Mouse (Mus musculus): Measurements from ENCODE around the gene Mastl. TPM values are rescaled to one million over a fixed set of nuclear protein-coding genes. Genes with fewer than 3 reads are reported as not detected.

The Mastl gene
- 10.1 and 10.6 TPM in 2 replicates for polyA plus RNA-seq (2014; fragmentation: Nextera tagmentation; extraction: Ambion mirVana)

- under 1% methylated on average over 61 of the region's 61 CpGs for WGBS
- Histone ChIP-seq H3K4me1 (replicated peaks; ENCODE audit: control insufficient read depth, insufficient read depth, low read length) (peaks cover 19% of the 10 kb centered on the region), H3K36me3 (ENCODE audit: control insufficient read depth, insufficient read depth, low read length) (peaks cover 4% of the 10 kb centered on the region), H3K27me3 (replicated peaks; ENCODE audit: control insufficient read depth, insufficient read depth, low read length) (no peaks in the 10 kb centered on the region), H3K27ac (ENCODE audit: low read depth, low read length) (peak within 1 kb of the TSS; percentile 100), H3K4me2 (peak within 1 kb of the TSS; percentile 82), H3K4me3 (ENCODE audit: low read depth, low read length) (peak within 1 kb of the TSS; percentile 78), H3K9ac (ENCODE audit: low read depth, low read length) (peak within 1 kb of the TSS; percentile 87), H3K9me3 (ENCODE audit: control insufficient read depth, low read length) (no peaks in the 10 kb centered on the region)
- DNase-seq (ENCODE audit: low spot score) = peak; percentile 94
- peak; percentile 98 for ATAC-seq (replicated peaks; ENCODE audit: low FRiP score)
Measured at GRCm38 (mm10) chr2:23155777-23156607, at the start of gene Mastl, which contains the start of gene Yme1l1. Mastl (minus strand) TSS chr2:23156024. Yme1l1 (plus strand) TSS chr2:23156369.

DNA sequence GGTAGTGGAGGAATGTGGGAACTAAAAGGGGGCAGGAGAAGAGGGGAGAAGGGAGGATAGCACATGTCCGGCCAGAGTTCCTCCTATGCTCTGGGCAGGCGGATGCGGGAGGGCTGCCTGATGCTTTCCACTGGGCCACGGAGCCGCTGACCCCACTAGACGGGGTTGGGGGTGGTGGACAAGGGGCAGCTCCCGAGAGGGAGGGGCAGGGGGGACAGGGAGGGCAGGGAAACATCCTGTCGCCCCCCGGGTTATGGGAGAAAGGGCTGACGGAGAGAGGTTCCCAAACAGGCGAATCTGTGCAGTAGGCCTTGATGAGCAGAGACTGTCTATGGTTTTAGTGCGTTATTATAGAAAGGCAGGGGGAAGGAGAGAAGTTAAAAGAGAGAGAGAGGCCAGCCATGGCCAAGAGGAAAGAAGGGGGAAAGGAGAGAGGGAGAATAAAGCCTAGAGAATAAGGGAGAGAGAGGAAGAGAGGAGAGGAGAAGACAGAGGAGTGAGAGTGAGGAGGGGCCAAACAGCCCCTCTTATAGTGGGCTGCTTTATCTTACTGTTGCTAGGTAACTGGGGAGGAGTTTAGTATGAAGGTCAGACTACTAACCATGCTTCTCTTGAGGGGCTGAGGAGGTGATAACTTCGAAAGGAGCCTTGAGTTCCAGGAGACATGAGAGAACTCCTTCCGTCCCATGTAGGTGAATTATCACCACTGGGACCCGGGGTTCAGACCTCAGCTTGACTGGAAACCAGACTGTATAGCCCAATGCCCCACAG, 47.3 kb upstream of the Mastl start:
- ATAC-seq (replicated peaks; ENCODE audit: low FRiP score) = no peak; the same call in 1 of the 2 replicates
- peaks cover 8% of the 10 kb centered on the region; the same call in 1 of the 2 replicates for H3K36me3 ChIP-seq (ENCODE audit: control insufficient read depth, insufficient read depth, low read length)
- H3K27ac ChIP-seq (ENCODE audit: low read depth, low read length) = no peak overlapping the region
- WGBS = 56% methylated on average over 15 of the region's 15 CpGs
- no peak overlapping the region for H3K4me3 ChIP-seq (ENCODE audit: low read depth, low read length)
- no peak overlapping the region for H3K4me2 ChIP-seq
- no peaks in the 10 kb centered on the region for H3K27me3 ChIP-seq (replicated peaks; ENCODE audit: control insufficient read depth, insufficient read depth, low read length)
- no peaks in the 10 kb centered on the region for H3K4me1 ChIP-seq (replicated peaks; ENCODE audit: control insufficient read depth, insufficient read depth, low read length)
- H3K9me3 ChIP-seq (ENCODE audit: control insufficient read depth, low read length) = no peaks in the 10 kb centered on the region
- DNase-seq (ENCODE audit: low spot score) = no peak
- no peak overlapping the region for H3K9ac ChIP-seq (ENCODE audit: low read depth, low read length)

DNA sequence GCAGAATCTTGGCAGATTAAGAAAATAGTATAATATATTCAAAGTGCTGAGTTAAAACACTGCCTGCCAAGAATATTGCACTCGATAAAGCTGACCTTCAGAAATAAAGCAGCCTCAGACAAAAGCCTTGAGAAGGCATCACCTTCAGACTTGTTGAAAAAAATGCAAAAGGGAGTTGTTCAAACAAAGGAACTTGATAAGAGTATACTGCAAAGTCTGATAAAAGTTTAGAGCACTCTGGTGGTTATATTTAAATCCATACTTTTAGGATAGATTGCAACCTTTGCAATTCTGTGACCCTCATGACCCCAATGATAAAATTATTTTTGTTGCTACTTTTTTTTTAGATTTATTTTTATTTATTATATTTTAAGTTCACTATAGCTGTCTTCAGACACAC, 45.2 kb upstream of the Mastl start:
- H3K27ac ChIP-seq (ENCODE audit: low read depth, low read length) = no peak overlapping the region
- 0 out of 2 replicates have a peak, but pooled peaks have one; percentile 41 for ATAC-seq (replicated peaks; ENCODE audit: low FRiP score)

GRCm38 (mm10) chr2:23194366-23194765, 38.5 kb upstream of the Mastl start:
- H3K4me1 ChIP-seq (replicated peaks; ENCODE audit: control insufficient read depth, insufficient read depth, low read length) = no peaks in the 10 kb centered on the region
- H3K27me3 ChIP-seq (replicated peaks; ENCODE audit: control insufficient read depth, insufficient read depth, low read length) = no peaks in the 10 kb centered on the region
- no peak overlapping the region for H3K4me3 ChIP-seq (ENCODE audit: low read depth, low read length)
- DNase-seq (ENCODE audit: low spot score) (no peak), ATAC-seq (replicated peaks; ENCODE audit: low FRiP score) (no peak)
- H3K9me3 ChIP-seq (ENCODE audit: control insufficient read depth, low read length) = no peaks in the 10 kb centered on the region
- H3K9ac ChIP-seq (ENCODE audit: low read depth, low read length) = no peak overlapping the region
- H3K27ac ChIP-seq (ENCODE audit: low read depth, low read length) = no peak overlapping the region
- no peak overlapping the region for H3K4me2 ChIP-seq
- 85% methylated on average over 1 of the region's 1 CpGs for WGBS
- peaks cover 26% of the 10 kb centered on the region for H3K36me3 ChIP-seq (ENCODE audit: control insufficient read depth, insufficient read depth, low read length)

More for the DNA sequence above, 45.2 kb upstream of the Mastl start:
- Histone ChIP-seq H3K4me3 (ENCODE audit: low read depth, low read length) (no peak overlapping the region), H3K9ac (ENCODE audit: low read depth, low read length) (no peak overlapping the region), H3K9me3 (ENCODE audit: control insufficient read depth, low read length) (no peaks in the 10 kb centered on the region), H3K4me1 (replicated peaks; ENCODE audit: control insufficient read depth, insufficient read depth, low read length) (no peaks in the 10 kb centered on the region), H3K27me3 (replicated peaks; ENCODE audit: control insufficient read depth, insufficient read depth, low read length) (no peaks in the 10 kb centered on the region), H3K4me2 (no peak overlapping the region), H3K36me3 (ENCODE audit: control insufficient read depth, insufficient read depth, low read length) (peaks cover 9% of the 10 kb centered on the region)
- WGBS = 86% methylated on average over 1 of the region's 1 CpGs
- no peak for DNase-seq (ENCODE audit: low spot score)

- Histone ChIP-seq H3K9ac (ENCODE audit: low read depth, low read length) (no peak overlapping the region), H3K27me3 (replicated peaks; ENCODE audit: control insufficient read depth, insufficient read depth, low read length) (no peaks in the 10 kb centered on the region), H3K4me1 (replicated peaks; ENCODE audit: control insufficient read depth, insufficient read depth, low read length) (no peaks in the 10 kb centered on the region), H3K4me2 (no peak overlapping the region), H3K27ac (ENCODE audit: low read depth, low read length) (no peak overlapping the region), H3K9me3 (ENCODE audit: control insufficient read depth, low read length) (no peaks in the 10 kb centered on the region), H3K36me3 (ENCODE audit: control insufficient read depth, insufficient read depth, low read length) (peaks cover 31% of the 10 kb centered on the region; the same call in 1 of the 2 replicates), H3K4me3 (ENCODE audit: low read depth, low read length) (no peak overlapping the region)
- ATAC-seq (replicated peaks; ENCODE audit: low FRiP score) (no peak), DNase-seq (ENCODE audit: low spot score) (no peak)
- WGBS = 85% methylated on average over 3 of the region's 3 CpGs
Measured at GRCm38 (mm10) chr2:23172305-23172704, 16.5 kb upstream of the Mastl start.

DNA sequence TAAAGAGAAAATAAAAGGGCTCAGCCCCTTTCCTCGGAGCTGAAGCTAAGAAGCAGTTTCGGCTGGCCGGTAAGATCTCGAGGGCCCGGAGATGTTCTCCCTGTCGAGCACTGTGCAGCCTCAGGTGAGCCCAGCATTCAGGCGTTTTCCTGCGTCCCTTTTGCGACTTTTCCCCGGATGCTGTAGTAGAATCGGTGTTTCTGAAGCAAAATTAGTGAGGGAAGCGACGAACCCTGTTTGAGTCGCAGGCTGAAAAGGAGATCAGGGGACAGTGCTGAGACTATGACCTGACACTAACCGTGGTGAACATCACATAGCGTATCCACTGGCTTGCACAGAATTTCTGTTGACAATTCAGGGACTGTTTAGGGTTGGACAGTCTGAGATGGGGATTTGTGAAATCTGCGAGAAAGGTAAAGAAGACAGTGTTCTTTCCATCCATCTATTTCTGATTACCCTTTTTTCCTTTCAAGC, 821 bp upstream of the Mastl start:
- WGBS = under 1% methylated on average over 17 of the region's 17 CpGs
- no peaks in the 10 kb centered on the region for H3K9me3 ChIP-seq (ENCODE audit: control insufficient read depth, low read length)
- ATAC-seq (replicated peaks; ENCODE audit: low FRiP score) (peak; percentile 6; the same call in 1 of the 2 replicates), DNase-seq (ENCODE audit: low spot score) (no peak)
- peak overlapping the region; percentile 87 for H3K9ac ChIP-seq (ENCODE audit: low read depth, low read length)
- H3K27ac ChIP-seq (ENCODE audit: low read depth, low read length) = peak overlapping the region; percentile 100
- H3K4me3 ChIP-seq (ENCODE audit: low read depth, low read length) = peak overlapping the region; percentile 78
- peaks cover 19% of the 10 kb centered on the region for H3K4me1 ChIP-seq (replicated peaks; ENCODE audit: control insufficient read depth, insufficient read depth, low read length)
- no peaks in the 10 kb centered on the region for H3K27me3 ChIP-seq (replicated peaks; ENCODE audit: control insufficient read depth, insufficient read depth, low read length)
- H3K36me3 ChIP-seq (ENCODE audit: control insufficient read depth, insufficient read depth, low read length) = peaks cover 6% of the 10 kb centered on the region
- peak overlapping the region; percentile 68 for H3K4me2 ChIP-seq

GRCm38 (mm10) chr2:23155199-23155621, 614 bp downstream of the Mastl start:
- Histone ChIP-seq H3K4me3 (ENCODE audit: low read depth, low read length) (peak overlapping the region; percentile 78), H3K27me3 (replicated peaks; ENCODE audit: control insufficient read depth, insufficient read depth, low read length) (no peaks in the 10 kb centered on the region), H3K4me2 (peak overlapping the region; percentile 82), H3K9ac (ENCODE audit: low read depth, low read length) (peak overlapping the region; percentile 87), H3K36me3 (ENCODE audit: control insufficient read depth, insufficient read depth, low read length) (peaks cover 3% of the 10 kb centered on the region; the same call in 1 of the 2 replicates), H3K9me3 (ENCODE audit: control insufficient read depth, low read length) (no peaks in the 10 kb centered on the region), H3K4me1 (replicated peaks; ENCODE audit: control insufficient read depth, insufficient read depth, low read length) (peaks cover 19% of the 10 kb centered on the region), H3K27ac (ENCODE audit: low read depth, low read length) (peak overlapping the region; percentile 100)
- DNase-seq (ENCODE audit: low spot score) (no peak), ATAC-seq (replicated peaks; ENCODE audit: low FRiP score) (peak; percentile 35)
- 4% methylated on average over 5 of the region's 5 CpGs for WGBS

GRCm38 (mm10) chr2:23119573-23119972, 36.3 kb downstream of the Mastl start:
- no peak overlapping the region for H3K27ac ChIP-seq (ENCODE audit: low read depth, low read length)
- ATAC-seq (replicated peaks; ENCODE audit: low FRiP score) (no peak), DNase-seq (ENCODE audit: low spot score) (no peak)
- H3K9ac ChIP-seq (ENCODE audit: low read depth, low read length) = no peak overlapping the region
- no peaks in the 10 kb centered on the region for H3K4me1 ChIP-seq (replicated peaks; ENCODE audit: control insufficient read depth, insufficient read depth, low read length)
- H3K4me2 ChIP-seq = no peak overlapping the region
- no peaks in the 10 kb centered on the region for H3K27me3 ChIP-seq (replicated peaks; ENCODE audit: control insufficient read depth, insufficient read depth, low read length)
- H3K9me3 ChIP-seq (ENCODE audit: control insufficient read depth, low read length) = no peaks in the 10 kb centered on the region
- no peak overlapping the region for H3K4me3 ChIP-seq (ENCODE audit: low read depth, low read length)
- peaks cover 8% of the 10 kb centered on the region; the same call in 1 of the 2 replicates for H3K36me3 ChIP-seq (ENCODE audit: control insufficient read depth, insufficient read depth, low read length)
